Mouse (Mus musculus) heart, postnatal 0 days (tissue): ENCODE results near the gene Agap2. TPM values are rescaled to one million over a fixed set of nuclear protein-coding genes. Genes with fewer than 3 reads are reported as not detected.

Source experiments
- ATAC-seq: fragments of 200-750 bp; cut with Nextera tagmentation; 2 replicates; pipeline ENCODE4 v1.8.0; 2017; ENCODE audit warnings: low read depth, moderate number of reproducible peaks, moderate library complexity; ENCODE audit not compliant: insufficient read depth
- DNase-seq: peaks from one replicate; pipeline ENCODE4 v3.0.0-alpha.2; 2016; ENCODE audit warnings: low spot score
- H3K27ac ChIP-seq: fragments of 300-500 bp; sonication (generic); 2 replicates; pipeline ENCODE4 v1.5.1; 2014; ENCODE audit warnings: low read depth, mild to moderate bottlenecking
- H3K27me3 ChIP-seq: fragments of 300-500 bp; sonication (generic); 2 replicates; pipeline ENCODE4 v1.6.1; 2014; ENCODE audit warnings: low read length, mixed read lengths; ENCODE audit not compliant: control insufficient read depth, insufficient read depth
- H3K36me3 ChIP-seq: fragments of 300-500 bp; sonication (generic); replicated peaks from 2 replicates; pipeline ENCODE4 v1.6.1; 2014; ENCODE audit warnings: low read length, mixed read lengths; ENCODE audit not compliant: control insufficient read depth, insufficient read depth
- H3K4me1 ChIP-seq: fragments of 300-500 bp; sonication (generic); 2 replicates; pipeline ENCODE4 v1.6.1; 2014; ENCODE audit warnings: antibody characterized with exemption; ENCODE audit not compliant: control insufficient read depth, insufficient read depth
- H3K4me2 ChIP-seq: fragments of 300-500 bp; sonication (generic); 2 replicates; pipeline ENCODE4 v1.6.1; 2014; ENCODE audit warnings: low read depth, mild to moderate bottlenecking, low read length, moderate library complexity
- H3K4me3 ChIP-seq: fragments of 300-500 bp; sonication (generic); 2 replicates; pipeline ENCODE4 v1.5.1; 2014; ENCODE audit warnings: low read depth, low read length
- H3K9ac ChIP-seq: fragments of 300-500 bp; sonication (generic); replicated peaks from 2 replicates; pipeline ENCODE4 v1.6.1; 2014; ENCODE audit warnings: low read depth, low read length, mixed read lengths
- H3K9me3 ChIP-seq: fragments of 300-500 bp; sonication (generic); replicated peaks from 2 replicates; pipeline ENCODE4 v1.6.1; 2016; ENCODE audit warnings: low read length; ENCODE audit not compliant: control insufficient read depth
- CTCF ChIP-seq: IDR thresholded peaks from 2 replicates; pipeline ENCODE4 v1.5.1; 2016; ENCODE audit warnings: antibody characterized with exemption, control low read depth, low read depth
- EP300 ChIP-seq: IDR thresholded peaks from 2 replicates; pipeline ENCODE4 v1.6.1; 2016; ENCODE audit warnings: antibody characterized with exemption, low read depth
- WGBS: fragments of 180-500 bp; shearing (Covaris S2); extraction: QIAGEN DNeasy Blood & Tissue Kit; methylation state at CpG from one replicate; pipeline ENCODE4 v1.1.7; 2014; 5-methylcytosine and 5-hydroxymethylcytosine counted together
- polyA plus RNA-seq: library from polyadenylated mRNA; unstranded; fragments of >200 nt; fragmentation: Nextera tagmentation; extraction: Ambion mirVana; gene quantifications from 2 replicates; pipeline ENCODE4 v1.2.1, GENCODE M21; 2015
- total RNA-seq: library from RNA; depleted of rRNA; stranded (reverse); fragments of >200 nt; gene quantifications from 2 replicates; pipeline ENCODE4 v1.2.3, GENCODE M21; 2014; ENCODE audit warnings: low replicate concordance

Agap2 gene
- total and polyA plus RNA-seq, 2 experiments from 2014 or later, result 0.15 to 1.7 TPM

DNA sequence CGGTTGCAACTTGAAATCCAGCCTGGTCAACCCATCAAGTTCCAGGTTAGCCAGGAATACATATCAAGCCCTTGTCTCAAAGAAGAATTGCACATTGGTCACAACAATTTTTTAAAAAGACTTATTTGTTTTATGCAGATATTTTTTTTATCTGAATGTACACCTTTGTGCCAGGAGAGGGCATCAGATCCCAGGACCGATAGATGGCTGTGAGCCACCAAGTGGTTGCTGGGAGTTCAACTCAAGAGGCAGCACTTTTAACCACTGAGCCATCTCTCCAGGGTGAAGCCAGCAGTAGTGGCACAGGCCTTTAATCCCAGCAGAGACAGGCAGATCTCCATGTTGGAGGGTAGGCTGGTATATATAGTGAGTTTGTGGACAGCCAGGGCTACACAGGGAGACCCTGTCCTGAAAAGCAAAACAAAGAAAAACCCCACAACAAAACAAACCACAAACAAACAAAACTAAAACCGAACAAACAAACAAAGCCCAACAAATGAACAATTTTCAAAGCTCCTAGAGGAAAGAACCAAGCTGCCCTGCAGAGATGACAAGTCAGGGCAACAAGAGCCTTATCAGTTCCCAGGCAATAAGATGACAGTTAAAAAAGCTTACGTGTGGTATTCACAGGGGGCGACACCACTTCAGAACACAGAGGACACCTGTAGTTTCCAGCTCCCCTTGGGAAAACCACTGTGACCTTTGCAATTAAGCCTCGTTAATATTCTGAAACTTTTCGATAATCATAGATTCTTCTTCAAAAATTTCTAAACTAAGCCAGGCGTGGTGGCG lies 50.3 kb downstream of the Agap2 start:
- TF ChIP-seq CTCF (peak; percentile 35; the same call in 1 of the 2 replicates), EP300 (no peak)
- 65% methylated on average over 9 of the region's 9 CpGs for WGBS
- no peak for DNase-seq

DNA sequence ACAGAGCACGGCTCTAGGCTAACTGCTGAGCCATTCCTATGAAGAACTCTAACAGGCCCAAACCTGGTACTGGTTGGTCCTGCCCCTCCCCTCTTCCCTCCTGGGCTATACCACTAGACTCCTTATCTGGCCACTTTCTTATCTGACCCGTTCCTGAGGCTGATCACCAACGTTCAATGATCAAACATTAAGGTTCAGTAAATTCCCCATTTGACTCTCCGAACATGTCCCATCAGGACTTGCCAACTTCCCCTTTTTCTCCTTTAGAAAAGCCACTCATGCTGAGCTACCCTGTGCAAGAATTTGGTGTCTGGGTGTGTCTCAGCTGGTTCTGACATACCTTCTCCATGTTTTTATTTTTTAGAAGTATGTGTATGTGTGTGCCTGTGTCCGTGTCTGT lies 51.5 kb downstream of the Agap2 start:
- 58% methylated on average over 5 of the region's 5 CpGs for WGBS

More for the DNA sequence above, 50.3 kb downstream of the Agap2 start:
- no peak overlapping the region for H3K4me3 ChIP-seq
- no peaks in the 10 kb centered on the region for H3K27me3 ChIP-seq
- no peak overlapping the region for H3K4me2 ChIP-seq
- no peaks in the 10 kb centered on the region for H3K9me3 ChIP-seq
- no peak overlapping the region for H3K9ac ChIP-seq
- H3K36me3 ChIP-seq, result no peaks in the 10 kb centered on the region
- H3K27ac ChIP-seq, result no peak overlapping the region
- H3K4me1 ChIP-seq, result peaks cover 3% of the 10 kb centered on the region; the same call in 1 of the 2 replicates
- ATAC-seq, result no peak

DNA sequence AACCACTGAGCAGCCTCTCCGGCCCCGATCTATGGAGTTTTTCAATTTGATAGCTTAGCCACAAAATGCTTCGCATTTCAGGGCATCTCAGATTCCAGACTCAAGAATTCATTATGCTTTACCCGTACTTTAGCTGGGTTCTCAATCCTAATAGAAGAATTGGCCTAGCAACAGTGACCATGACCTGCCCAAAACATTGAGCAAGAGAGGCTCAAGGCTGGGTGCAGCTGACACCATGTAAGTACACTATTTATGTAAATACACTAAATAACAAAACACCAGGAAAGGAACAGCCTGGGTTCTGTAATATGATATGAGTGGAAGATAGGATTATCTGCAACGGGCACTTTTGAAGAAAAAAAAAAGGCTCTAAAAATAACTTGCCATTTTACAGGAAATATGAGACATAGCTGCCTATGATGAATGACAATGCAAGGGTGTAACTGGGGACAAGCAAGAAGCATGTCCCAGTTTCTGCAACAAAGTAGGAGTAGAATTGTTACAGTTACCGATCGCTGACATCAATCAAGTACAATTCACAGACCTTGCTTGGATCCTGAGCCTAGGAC lies 52.7 kb downstream of the Agap2 start:
- Histone ChIP-seq H3K4me1 (peaks cover 3% of the 10 kb centered on the region; the same call in 1 of the 2 replicates), H3K27ac (no peak overlapping the region), H3K27me3 (no peaks in the 10 kb centered on the region), H3K9me3 (no peaks in the 10 kb centered on the region), H3K4me3 (no peak overlapping the region), H3K9ac (no peak overlapping the region), H3K4me2 (no peak overlapping the region), H3K36me3 (no peaks in the 10 kb centered on the region)
- ATAC-seq (no peak), DNase-seq (no peak)
- WGBS, result 66% methylated on average over 7 of the region's 7 CpGs
- TF ChIP-seq EP300 (no peak), CTCF (no peak)

More for the DNA sequence above, 51.5 kb downstream of the Agap2 start:
- no peaks in the 10 kb centered on the region for H3K9me3 ChIP-seq
- H3K36me3 ChIP-seq, result no peaks in the 10 kb centered on the region
- H3K4me3 ChIP-seq, result no peak overlapping the region
- no peak for DNase-seq
- no peak overlapping the region for H3K4me2 ChIP-seq
- peaks cover 3% of the 10 kb centered on the region; the same call in 1 of the 2 replicates for H3K4me1 ChIP-seq
- no peak for ATAC-seq
- no peak overlapping the region for H3K27ac ChIP-seq
- no peak overlapping the region for H3K9ac ChIP-seq
- TF ChIP-seq CTCF (no peak), EP300 (no peak)
- H3K27me3 ChIP-seq, result no peaks in the 10 kb centered on the region

DNA sequence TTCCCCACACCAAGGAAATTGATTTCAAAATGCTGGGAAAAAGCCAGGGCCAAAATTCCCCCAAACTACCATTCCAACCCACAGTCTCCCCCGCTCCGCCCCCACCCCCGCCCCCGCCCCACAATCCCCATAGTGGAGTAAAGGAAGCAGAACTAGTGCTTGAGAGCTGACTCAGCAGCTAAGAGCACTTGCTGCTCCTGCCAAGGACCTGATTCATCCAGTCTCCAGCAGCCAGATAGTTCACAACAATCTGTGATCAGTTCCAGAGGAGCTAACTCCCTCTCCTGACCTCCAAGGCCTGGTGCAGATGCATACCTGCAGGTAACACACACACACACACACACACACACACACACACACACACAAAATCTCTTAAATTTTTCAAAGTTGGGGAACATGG lies 54.3 kb downstream of the Agap2 start:
- Histone ChIP-seq H3K4me2 (no peak overlapping the region), H3K9ac (no peak overlapping the region), H3K27ac (no peak overlapping the region), H3K9me3 (no peaks in the 10 kb centered on the region), H3K4me3 (no peak overlapping the region), H3K27me3 (no peaks in the 10 kb centered on the region), H3K4me1 (no peaks in the 10 kb centered on the region), H3K36me3 (no peaks in the 10 kb centered on the region)
- DNase-seq (no peak), ATAC-seq (no peak)
- TF ChIP-seq EP300 (no peak), CTCF (no peak)
- 72% methylated on average over 4 of the region's 4 CpGs for WGBS

GRCm38 (mm10) chr10:127132469-127132868 lies 57.4 kb downstream of the Agap2 start:
- Histone ChIP-seq H3K27me3 (no peaks in the 10 kb centered on the region), H3K9me3 (no peaks in the 10 kb centered on the region), H3K9ac (no peak overlapping the region), H3K4me3 (no peak overlapping the region), H3K36me3 (no peaks in the 10 kb centered on the region), H3K4me2 (no peak overlapping the region), H3K27ac (no peak overlapping the region), H3K4me1 (no peaks in the 10 kb centered on the region)
- ATAC-seq, result no peak
- WGBS, result 46% methylated on average over 5 of the region's 5 CpGs
- TF ChIP-seq CTCF (no peak), EP300 (no peak)
- DNase-seq, result no peak
